Comparison of ENCODE assay signal across 8 mouse cellular contexts in genomic region chr1:120795245-120795644, GRCm38 (mm10).
DNase-seq lines count a peak whose midpoint lies in the region; ATAC-seq and TF ChIP-seq lines count a peak whose summit lies in the region.

No protein-coding gene starts in this region.

- no peaks in the 10 kb centered on the region for H3K9me3 ChIP-seq in limb, embryonic 15.5 days
- H3K9me3 ChIP-seq in kidney, embryonic 15.5 days (replicated peaks), result no peaks in the 10 kb centered on the region

- no peak for TF ChIP-seq CTCF in kidney, adult 2 months (conservative IDR thresholded peaks at IDR 0.05; ENCODE audit: insufficient read depth, insufficient read length, low read depth, low read length)

- ATAC-seq in limb, embryonic 15.5 days (ENCODE audit: insufficient number of reproducible peaks, low FRiP score, low TSS enrichment, low read depth), result no peak
- no peak for ATAC-seq in kidney, embryonic 15.5 days (replicated peaks; ENCODE audit: low FRiP score)

- peak overlapping the region; percentile 43; the same call in 1 of the 2 replicates for H3K27ac ChIP-seq in limb, embryonic 15.5 days
- no peak overlapping the region for H3K27ac ChIP-seq in kidney, embryonic 15.5 days
- H3K27ac ChIP-seq in kidney, adult 2 months (ENCODE audit: insufficient read depth, low read depth, low read length), result no peak overlapping the region

- H3K4me2 ChIP-seq in limb, embryonic 15.5 days, result peak overlapping the region; percentile 17; the same call in 1 of the 2 replicates
- H3K4me2 ChIP-seq in kidney, embryonic 15.5 days, result no peak overlapping the region

- H3K4me1 ChIP-seq in limb, embryonic 15.5 days, result peaks cover 2% of the 10 kb centered on the region
- H3K4me1 ChIP-seq in kidney, embryonic 15.5 days, result no peaks in the 10 kb centered on the region
- H3K4me1 ChIP-seq in kidney, adult 2 months (ENCODE audit: control insufficient read depth, insufficient read depth, low read length), result no peaks in the 10 kb centered on the region

- no peak overlapping the region for H3K9ac ChIP-seq in limb, embryonic 15.5 days
- no peak overlapping the region for H3K9ac ChIP-seq in kidney, embryonic 15.5 days

- WGBS in limb, embryonic 15.5 days, result 50% methylated on average over 14 of the region's 14 CpGs
- WGBS in kidney, embryonic 15.5 days, result 72% methylated on average over 14 of the region's 14 CpGs
- WGBS in kidney, adult 2 months, result 73% methylated on average over 14 of the region's 14 CpGs

- intact Hi-C loops in heart, postnatal 10 days (cut with DNase I), result no loop called here

- H3K4me3 ChIP-seq in limb, embryonic 15.5 days, result no peak overlapping the region
- no peak overlapping the region for H3K4me3 ChIP-seq in kidney, embryonic 15.5 days (replicated peaks)
- H3K4me3 ChIP-seq in kidney, adult 2 months (ENCODE audit: insufficient read depth, low read depth, low read length), result no peak overlapping the region

- no peaks in the 10 kb centered on the region for H3K27me3 ChIP-seq in limb, embryonic 15.5 days
- H3K27me3 ChIP-seq in kidney, embryonic 15.5 days, result no peaks in the 10 kb centered on the region
- no peaks in the 10 kb centered on the region for H3K27me3 ChIP-seq in kidney, adult 2 months (replicated peaks; ENCODE audit: control insufficient read depth, insufficient read depth, low read length)

- H3K36me3 ChIP-seq in limb, embryonic 15.5 days, result no peaks in the 10 kb centered on the region
- no peaks in the 10 kb centered on the region for H3K36me3 ChIP-seq in kidney, embryonic 15.5 days
- no peaks in the 10 kb centered on the region for H3K36me3 ChIP-seq in kidney, adult 2 months (ENCODE audit: control insufficient read depth, insufficient read depth, low read length)

- DNase-seq in heart, postnatal 10 days, result peak; percentile 17 to 37
- DNase-seq in heart, adult 9 months (ENCODE audit: low spot score in 2 of 2), result no peak
- DNase-seq in ZHBTc4 (ENCODE audit: low read depth, low spot score), result peak; percentile 25
- DNase-seq in frontal cortex, postnatal 10 days (ENCODE audit: low spot score in 2 of 2), result peak; percentile 11 to 13
- no peak for DNase-seq in kidney, adult 2 months
- no peak for DNase-seq in thymus, postnatal 10 days (ENCODE audit: low spot score in 2 of 2)

- no peak for TF ChIP-seq POLR2A in kidney, adult 2 months (IDR thresholded peaks at IDR 0.05; ENCODE audit: low read depth, low read length)

Comparison
In these comparisons a context has a peak if more than half of its experiments do, and no peak if none do; other contexts are left out.
1. DNase-seq: peak in heart, postnatal 10 days (2 of 2), ZHBTc4 (single experiment) and frontal cortex, postnatal 10 days (2 of 2); none in heart, adult 9 months (0 of 2), kidney, adult 2 months (single experiment) and thymus, postnatal 10 days (0 of 2).